Mouse (Mus musculus): ENCODE measurements around the gene Cdk8.
A peak's percentile ranks its signal among the peaks of the same experiment; 100 is the strongest.

The Cdk8 gene

GRCm38 (mm10) chr5:146281884-146282579 lies 51.0 kb downstream of the Cdk8 start:
- DNase-seq, result no peak

GRCm38 (mm10) chr5:146283899-146284298 lies 52.9 kb downstream of the Cdk8 start:
- DNase-seq, result no peak

DNA sequence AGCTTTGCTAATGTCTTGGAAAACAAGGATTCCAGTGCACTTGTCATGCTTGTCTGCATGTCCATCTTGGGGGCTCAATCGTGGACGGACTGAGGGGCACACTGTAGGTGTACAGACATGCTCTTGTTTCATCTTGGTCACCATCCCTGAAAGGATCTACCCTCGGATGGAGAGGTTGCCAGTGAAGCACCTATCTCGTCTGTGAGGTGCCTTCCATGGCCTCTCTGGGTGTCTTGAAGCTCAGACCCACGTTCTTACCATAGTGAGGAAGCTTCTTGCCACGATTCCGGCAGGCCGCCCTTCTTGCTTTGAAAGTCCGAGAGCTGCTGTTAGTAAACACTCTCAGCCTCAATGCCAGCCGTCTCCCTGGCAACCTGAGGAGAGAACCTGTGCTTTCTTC lies 56.4 kb downstream of the Cdk8 start:
- no peak for DNase-seq

GRCm38 (mm10) chr5:146288048-146288501 lies 57.0 kb downstream of the Cdk8 start:
- DNase-seq, result peak; percentile 38 to 39

GRCm38 (mm10) chr5:146289921-146290320 lies 58.9 kb downstream of the Cdk8 start:
- DNase-seq, result no peak

DNA sequence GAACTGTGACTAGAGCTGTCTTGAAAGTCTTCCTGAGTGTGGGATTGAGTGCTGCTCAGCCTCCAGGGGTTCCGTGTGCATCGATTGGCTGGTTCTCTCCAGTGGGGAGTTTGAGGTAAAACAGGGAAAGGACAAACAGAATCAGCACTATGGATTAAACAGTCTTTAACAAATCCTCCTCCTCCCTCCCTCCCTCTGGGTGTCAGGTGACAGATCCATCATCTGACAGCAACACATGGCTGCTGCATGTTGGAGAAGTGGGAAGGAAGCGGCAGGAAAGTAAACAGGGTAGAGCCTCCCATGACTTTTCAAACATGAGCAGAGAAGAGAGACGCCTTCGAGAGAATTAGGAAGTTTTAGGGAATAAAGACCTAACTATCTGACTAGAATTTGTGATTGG lies 59.4 kb downstream of the Cdk8 start:
- no peak for DNase-seq

- DNase-seq, result no peak
These were observed 60.5 kb downstream of the Cdk8 start for GRCm38 (mm10) chr5:146291560-146291959.

DNA sequence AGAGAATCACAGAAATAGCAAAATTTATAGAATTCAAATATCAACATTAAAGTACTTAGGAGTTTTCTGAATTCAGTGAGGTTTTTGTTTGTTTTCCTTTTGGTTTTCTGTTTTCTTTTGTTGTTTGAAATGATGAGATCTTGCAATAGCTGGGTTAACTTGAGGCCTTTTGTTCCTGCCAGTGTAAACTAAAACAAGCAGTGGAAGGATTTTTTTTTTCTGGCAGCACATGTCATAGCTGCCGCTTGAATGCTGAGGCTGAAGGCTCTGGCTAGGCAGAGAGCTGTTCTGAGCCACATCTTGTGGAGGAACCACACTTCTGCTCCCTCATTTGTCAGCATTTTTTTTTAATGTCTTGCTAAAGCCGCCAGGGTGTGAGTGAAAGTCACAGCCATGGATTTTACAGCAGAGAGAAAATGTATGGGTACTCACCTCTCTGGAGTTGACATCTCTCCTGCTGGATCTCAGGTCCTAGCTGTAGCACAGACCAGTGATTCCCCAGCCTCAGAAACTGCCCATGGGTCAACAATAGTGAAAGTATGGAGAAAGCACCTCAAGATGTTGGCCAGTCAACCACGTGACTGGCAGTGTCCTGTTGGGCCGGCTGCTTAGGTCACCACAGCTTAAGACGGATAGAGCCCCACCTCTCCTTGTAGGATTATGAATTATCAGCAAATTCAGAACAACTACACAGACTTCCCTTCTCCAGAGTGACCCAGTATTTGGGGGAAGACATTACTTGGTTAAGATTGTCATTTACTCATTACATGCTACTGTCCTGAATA lies 62.1 kb downstream of the Cdk8 start:
- DNase-seq, result no peak

DNA sequence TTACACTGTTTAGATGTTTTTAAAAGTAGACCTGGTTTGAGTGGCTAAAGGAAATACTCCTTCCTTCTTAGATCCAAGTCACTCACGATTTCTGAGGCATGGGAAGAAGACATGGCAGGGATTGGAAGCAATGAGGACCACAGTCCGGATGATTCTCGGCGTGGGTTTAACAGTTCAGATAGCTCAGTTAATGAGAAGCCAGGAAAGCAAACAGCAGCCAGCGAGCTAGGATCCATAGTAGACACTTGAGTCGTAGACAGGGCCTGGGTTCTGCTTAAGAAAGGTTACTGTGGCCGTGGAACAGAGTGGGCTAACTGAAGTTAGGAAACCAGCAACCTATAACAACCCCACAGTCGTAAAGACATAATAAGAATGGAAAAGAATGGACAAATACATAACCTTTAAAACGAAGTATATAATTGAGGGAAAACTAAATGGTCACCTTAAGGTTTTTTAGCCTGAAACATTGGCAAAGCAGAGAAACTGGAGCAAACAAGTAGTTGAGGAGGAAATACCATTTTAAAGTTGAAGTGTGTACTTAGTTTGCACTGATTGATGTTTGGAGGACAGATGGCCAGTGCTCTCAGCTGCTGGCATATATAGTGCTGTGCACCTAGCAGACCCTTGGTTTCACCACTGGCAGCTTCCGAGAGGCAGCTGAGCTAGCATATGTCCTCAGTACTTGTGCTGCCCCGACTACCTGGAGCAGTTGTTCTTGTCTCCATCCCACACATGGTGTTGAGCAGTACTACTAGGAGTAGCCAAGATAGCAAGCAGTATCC lies 63.1 kb downstream of the Cdk8 start:
- no peak for DNase-seq

DNA sequence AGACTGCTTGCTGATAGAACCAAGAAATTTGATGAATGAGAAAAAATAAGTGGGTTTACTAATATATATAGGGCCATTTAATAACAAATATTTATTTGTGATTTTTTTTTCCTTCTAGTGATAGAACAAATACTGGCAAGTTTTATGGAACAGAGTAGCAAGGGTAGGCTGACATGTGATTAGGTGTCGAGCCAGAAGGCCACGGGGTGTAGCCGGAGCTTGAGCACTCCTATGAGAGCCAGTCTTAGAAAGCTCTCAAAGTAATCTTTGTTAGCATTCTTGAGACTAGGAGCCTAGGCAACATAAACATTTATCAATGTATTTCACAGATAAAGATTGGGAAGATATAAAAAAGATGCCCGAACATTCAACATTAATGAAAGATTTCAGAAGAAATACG lies 63.8 kb downstream of the Cdk8 start:
- no peak for DNase-seq

- no peak for DNase-seq
These were observed 67.9 kb downstream of the Cdk8 start for GRCm38 (mm10) chr5:146298807-146299519.

DNA sequence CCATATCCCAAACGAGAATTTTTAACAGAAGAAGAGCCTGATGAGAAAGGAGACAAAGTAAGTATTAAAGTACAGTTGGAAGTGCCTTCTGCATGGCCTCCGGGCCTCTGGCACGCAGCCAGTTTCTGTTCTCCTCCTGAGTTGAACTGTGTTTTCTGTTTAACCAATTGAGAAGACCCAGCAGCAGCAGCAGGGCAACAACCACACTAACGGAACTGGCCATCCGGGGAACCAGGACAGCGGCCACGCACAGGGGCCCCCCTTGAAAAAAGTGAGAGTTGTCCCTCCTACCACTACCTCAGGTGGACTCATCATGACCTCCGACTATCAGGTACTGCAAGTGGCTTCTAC lies 68.5 kb downstream of the Cdk8 start:
- peak; percentile 52 to 64 for DNase-seq

DNA sequence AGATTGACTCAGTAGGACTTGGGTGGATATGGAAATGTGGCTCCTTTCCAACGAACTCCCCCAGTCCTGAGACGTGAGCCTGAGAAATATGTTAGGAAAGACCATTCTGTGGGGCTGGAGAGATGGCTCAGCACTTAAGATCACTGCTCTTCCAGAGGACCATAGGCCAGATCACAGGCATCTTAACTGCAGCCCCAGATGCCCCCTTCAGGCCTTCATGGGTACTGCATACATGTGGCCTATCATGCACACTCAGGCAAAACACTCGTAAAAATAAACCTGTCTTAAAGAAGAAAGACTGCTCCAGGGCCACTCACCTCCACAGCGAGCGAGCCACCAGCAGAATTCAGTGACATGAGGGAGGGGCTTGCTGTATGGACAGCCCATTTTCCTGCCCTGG lies 72.4 kb downstream of the Cdk8 start:
- peak; percentile 82 to 88 for DNase-seq

GRCm38 (mm10) chr5:146307046-146307743 lies 76.2 kb downstream of the Cdk8 start:
- DNase-seq, result no peak

- DNase-seq, result no peak
These were observed 76.7 kb downstream of the Cdk8 start for GRCm38 (mm10) chr5:146307744-146308096.

DNA sequence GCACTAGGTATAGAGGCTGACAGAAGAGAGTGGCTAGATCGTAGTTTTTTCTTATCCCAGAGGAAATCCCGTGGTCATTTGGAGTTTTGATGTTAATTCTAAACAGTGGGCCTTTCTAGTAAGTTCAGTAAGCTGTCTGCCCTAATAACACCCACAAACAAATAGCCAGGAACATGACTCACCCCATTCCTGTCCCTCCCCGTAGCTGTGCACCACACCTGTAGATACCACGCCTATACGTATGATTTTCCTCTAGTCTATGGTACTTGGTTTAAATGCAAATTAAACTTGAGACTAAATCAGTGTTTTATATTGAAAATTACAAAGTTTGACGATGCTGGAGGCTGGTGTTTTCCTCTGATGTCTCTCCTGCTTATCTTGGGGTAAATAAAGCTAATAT lies 83.5 kb downstream of the Cdk8 start:
- no peak for DNase-seq

DNA sequence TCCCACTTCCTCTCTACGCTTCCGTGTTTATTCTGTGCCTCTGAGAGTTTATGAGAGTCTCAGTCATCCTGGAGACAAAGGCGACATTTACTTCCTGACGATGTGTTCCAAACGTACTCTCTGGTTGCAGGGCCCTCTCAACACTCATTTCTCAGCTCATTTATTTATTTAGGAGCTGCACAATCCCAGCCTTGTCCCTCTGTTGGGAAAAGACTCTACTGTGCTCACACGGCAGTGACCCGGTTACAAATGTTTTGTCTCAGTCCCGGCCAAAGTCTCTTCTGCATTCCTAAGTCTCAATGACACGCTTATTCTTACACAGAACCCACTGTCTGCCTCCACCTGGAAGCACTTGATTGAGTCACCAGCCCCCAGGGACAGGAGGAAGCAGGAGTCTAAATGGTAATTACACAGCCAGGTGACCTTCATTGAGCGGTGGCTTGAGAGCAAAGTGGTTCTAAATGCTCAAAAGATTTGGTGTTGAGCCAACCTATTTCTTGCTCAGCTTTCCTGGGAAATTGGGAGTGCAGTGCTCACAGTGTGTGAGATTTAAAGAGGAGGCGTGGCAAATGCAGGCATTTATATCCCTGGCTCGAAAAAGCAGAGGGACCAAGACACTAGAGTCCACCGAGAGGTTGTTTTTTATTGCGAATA lies 84.4 kb downstream of the Cdk8 start:
- no peak for DNase-seq

DNA sequence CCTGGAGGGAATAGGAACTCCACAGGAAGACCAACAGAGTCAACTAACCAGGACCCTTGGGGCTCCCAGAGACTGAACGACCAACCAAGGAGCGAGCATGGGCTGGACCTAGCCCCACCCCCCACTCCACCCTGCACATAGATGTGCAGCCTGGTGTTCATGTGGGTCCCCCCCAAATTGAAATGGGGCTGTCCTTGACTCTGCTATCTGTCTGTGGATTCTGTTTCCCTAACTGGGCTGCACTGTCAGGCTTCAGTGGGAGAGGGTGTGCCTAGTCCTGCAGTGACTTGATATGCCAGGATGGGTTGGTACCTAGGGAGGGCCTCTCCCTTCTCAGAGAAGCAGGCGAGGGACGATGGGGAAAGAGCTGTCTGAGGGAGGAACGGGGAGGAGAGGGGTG lies 85.3 kb downstream of the Cdk8 start:
- DNase-seq, result no peak

- no peak for DNase-seq
These were observed 87.0 kb downstream of the Cdk8 start for GRCm38 (mm10) chr5:146318051-146318450.

DNA sequence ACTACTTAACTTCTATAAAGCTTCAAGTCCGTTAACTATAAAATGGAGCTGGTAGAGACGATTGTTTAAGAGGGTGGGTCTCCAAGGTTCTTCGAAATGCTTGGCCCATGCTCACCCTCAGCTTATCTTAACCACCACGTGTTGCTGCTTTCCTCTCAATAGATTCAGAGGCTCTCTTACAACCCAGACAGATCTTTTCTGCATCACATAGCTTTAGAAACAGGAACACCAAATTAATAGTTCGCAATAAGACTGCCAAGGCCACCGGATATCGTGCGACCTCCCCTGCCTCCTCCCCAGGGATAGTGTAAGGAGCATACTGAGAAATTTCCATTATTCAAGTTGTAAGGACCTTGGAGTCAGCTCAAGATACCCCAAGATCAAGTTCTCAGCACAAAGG lies 87.4 kb downstream of the Cdk8 start:
- DNase-seq, result no peak

DNA sequence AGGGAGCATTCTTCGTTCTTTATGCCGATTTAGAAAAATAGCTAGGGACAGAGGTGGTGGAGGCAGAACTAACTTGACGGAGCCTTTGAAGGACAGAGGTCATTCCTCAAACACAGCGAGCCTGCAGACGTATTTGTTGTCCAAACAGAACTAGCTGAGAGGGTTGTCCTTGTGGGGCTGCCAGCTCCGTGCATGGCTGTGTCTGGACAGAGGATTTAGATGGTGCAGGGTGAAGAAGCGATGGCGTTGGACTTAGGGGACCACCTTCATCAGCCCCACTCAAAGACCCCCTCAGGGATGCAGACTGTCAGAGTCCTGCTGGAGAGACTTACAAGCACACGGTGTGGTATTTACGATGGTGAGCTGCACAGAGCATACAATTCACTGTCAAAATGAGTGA lies 97.9 kb downstream of the Cdk8 start:
- no peak for DNase-seq

GRCm38 (mm10) chr5:146329541-146329940 lies 98.5 kb downstream of the Cdk8 start:
- DNase-seq, result no peak
